ENCODE assay signal across 8 mouse cellular contexts in the genomic region with DNA sequence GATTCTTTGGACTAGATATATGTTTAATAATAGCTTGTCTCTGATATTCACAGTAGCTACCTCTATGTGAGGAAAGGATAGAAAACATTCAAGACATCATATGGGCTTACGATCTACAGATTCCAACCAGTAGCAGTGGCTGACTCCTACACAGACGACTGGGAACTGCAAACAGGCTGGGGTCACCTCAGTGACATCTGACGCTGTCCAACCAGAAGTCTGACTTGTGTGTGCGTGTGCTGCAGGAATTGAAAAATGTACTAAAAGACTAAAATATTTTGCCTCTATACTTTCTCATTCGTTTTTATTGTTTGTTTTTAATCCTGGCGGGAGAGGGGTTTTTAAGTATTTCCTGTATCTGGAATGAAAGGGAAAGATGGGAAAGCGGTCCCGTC. TPM values are rescaled to one million over a fixed set of nuclear protein-coding genes. Genes with fewer than 3 reads are reported as not detected.
DNase-seq lines count a peak whose midpoint lies in the region; ATAC-seq lines count a peak whose summit lies in the region.

No protein-coding gene starts in this region.

- H3K36me3 ChIP-seq in forebrain, embryonic 10.5 days (replicated peaks), result no peaks in the 10 kb centered on the region
- no peaks in the 10 kb centered on the region for H3K36me3 ChIP-seq in limb, embryonic 12.5 days
- H3K36me3 ChIP-seq in neural tube, embryonic 13.5 days, result no peaks in the 10 kb centered on the region

- peak overlapping the region; percentile 78 for H3K4me2 ChIP-seq in limb, embryonic 12.5 days
- H3K4me2 ChIP-seq in neural tube, embryonic 13.5 days, result peak overlapping the region; percentile 91

- H3K27me3 ChIP-seq in forebrain, embryonic 10.5 days (ENCODE audit: poor library complexity, severe bottlenecking), result no peaks in the 10 kb centered on the region
- H3K27me3 ChIP-seq in limb, embryonic 12.5 days, result no peaks in the 10 kb centered on the region
- H3K27me3 ChIP-seq in neural tube, embryonic 13.5 days, result no peaks in the 10 kb centered on the region

- no peak for DNase-seq in frontal cortex, postnatal 10 days (ENCODE audit: low spot score in 2 of 2)
- DNase-seq in CD4-positive helper T cell, adult 2 months (ENCODE audit: low read depth, low spot score), result peak; percentile 34
- DNase-seq in forebrain, embryonic 10.5 days (ENCODE audit: extremely low spot score, low spot score), result no peak
- no peak for DNase-seq in cerebellum, postnatal 4 days (ENCODE audit: low spot score in 2 of 2)
- DNase-seq in right cerebral cortex, postnatal 14 days, result no peak

- H3K27ac ChIP-seq in forebrain, embryonic 10.5 days, result peak overlapping the region; percentile 100
- H3K27ac ChIP-seq in limb, embryonic 12.5 days, result peak overlapping the region; percentile 98; the same call in 1 of the 2 replicates
- peak overlapping the region; percentile 99 for H3K27ac ChIP-seq in neural tube, embryonic 13.5 days (replicated peaks)

- peak overlapping the region; percentile 96 for H3K4me3 ChIP-seq in forebrain, embryonic 10.5 days
- H3K4me3 ChIP-seq in limb, embryonic 12.5 days (replicated peaks), result peak overlapping the region; percentile 97
- peak overlapping the region; percentile 93 for H3K4me3 ChIP-seq in neural tube, embryonic 13.5 days

- ATAC-seq in frontal cortex, adult (ENCODE audit: low TSS enrichment), result 0 out of 2 replicates have a peak, but pooled peaks have one; percentile 28
- ATAC-seq in limb, embryonic 12.5 days (ENCODE audit: insufficient number of reproducible peaks, insufficient read depth, low FRiP score, low TSS enrichment, low read depth), result no peak
- no peak for ATAC-seq in neural tube, embryonic 13.5 days (ENCODE audit: low read depth)

- H3K9ac ChIP-seq in limb, embryonic 12.5 days (replicated peaks), result peak overlapping the region; percentile 98
- H3K9ac ChIP-seq in neural tube, embryonic 13.5 days, result peak overlapping the region; percentile 100

- no peaks in the 10 kb centered on the region for H3K9me3 ChIP-seq in forebrain, embryonic 10.5 days
- no peaks in the 10 kb centered on the region for H3K9me3 ChIP-seq in limb, embryonic 12.5 days
- H3K9me3 ChIP-seq in neural tube, embryonic 13.5 days, result no peaks in the 10 kb centered on the region

- WGBS in forebrain, embryonic 10.5 days, result 6% methylated on average over 8 of the region's 8 CpGs
- 2% methylated on average over 8 of the region's 8 CpGs for WGBS in limb, embryonic 12.5 days
- 2% methylated on average over 8 of the region's 8 CpGs for WGBS in neural tube, embryonic 13.5 days

- peaks cover 39% of the 10 kb centered on the region for H3K4me1 ChIP-seq in forebrain, embryonic 10.5 days
- H3K4me1 ChIP-seq in limb, embryonic 12.5 days (replicated peaks), result peaks cover 30% of the 10 kb centered on the region
- H3K4me1 ChIP-seq in neural tube, embryonic 13.5 days (replicated peaks), result peaks cover 40% of the 10 kb centered on the region

RNA-seq across cellular contexts. Expression of a gene that starts 0.9 kb away (rescaled TPM):
- 61.6 and 62.6 TPM in 2 replicates for polyA plus RNA-seq in forebrain, embryonic 10.5 days (2016; fragmentation: Nextera tagmentation; extraction: Ambion mirVana)
- polyA plus RNA-seq in limb, embryonic 12.5 days (2016; fragmentation: Nextera tagmentation; extraction: Ambion mirVana), result 56.0 and 65.8 TPM in 2 replicates
- 53.9 and 62.8 TPM in 2 replicates for polyA plus RNA-seq in neural tube, embryonic 13.5 days (2015; fragmentation: Nextera tagmentation; extraction: Ambion mirVana)

RNA-seq across cellular contexts. Expression of a gene that starts 20.0 kb away (rescaled TPM):
- polyA plus RNA-seq in forebrain, embryonic 10.5 days (2016; fragmentation: Nextera tagmentation; extraction: Ambion mirVana), result 404 and 428 TPM in 2 replicates
- 505 and 534 TPM in 2 replicates for polyA plus RNA-seq in limb, embryonic 12.5 days (2016; fragmentation: Nextera tagmentation; extraction: Ambion mirVana)
- polyA plus RNA-seq in neural tube, embryonic 13.5 days (2015; fragmentation: Nextera tagmentation; extraction: Ambion mirVana), result 281 and 354 TPM in 2 replicates

RNA-seq across cellular contexts. Expression of a gene that starts 30.7 kb away (rescaled TPM):
- polyA plus RNA-seq in forebrain, embryonic 10.5 days (2016; fragmentation: Nextera tagmentation; extraction: Ambion mirVana), result 20.0 and 24.9 TPM in 2 replicates
- 32.1 and 37.3 TPM in 2 replicates for polyA plus RNA-seq in limb, embryonic 12.5 days (2016; fragmentation: Nextera tagmentation; extraction: Ambion mirVana)
- polyA plus RNA-seq in neural tube, embryonic 13.5 days (2015; fragmentation: Nextera tagmentation; extraction: Ambion mirVana), result 51.3 and 59.1 TPM in 2 replicates
